Mouse (Mus musculus) embryonic facial prominence, embryonic 12.5 days (tissue): ENCODE data around the gene 4933412E24Rik. TPM values are rescaled to one million over a fixed set of nuclear protein-coding genes. Genes with fewer than 3 reads are reported as not detected.

Experiments
- ATAC-seq: fragments of 200-750 bp; cut with Nextera tagmentation; 2 replicates; pipeline ENCODE4 v1.8.0; 2017; ENCODE audit not compliant: insufficient number of reproducible peaks, insufficient read depth, low FRiP score, low TSS enrichment
- H3K27ac ChIP-seq: fragments of 300-500 bp; sonication (generic); 2 replicates; pipeline ENCODE4 v1.5.1; 2016; ENCODE audit warnings: mild to moderate bottlenecking
- H3K27me3 ChIP-seq: fragments of 300-500 bp; sonication (generic); 2 replicates; pipeline ENCODE4 v1.6.1; 2016; ENCODE audit warnings: mild to moderate bottlenecking, moderate library complexity
- H3K36me3 ChIP-seq: fragments of 300-500 bp; sonication (generic); 2 replicates; pipeline ENCODE4 v1.6.1; 2016; ENCODE audit warnings: mild to moderate bottlenecking
- H3K4me1 ChIP-seq: fragments of 300-500 bp; sonication (generic); 2 replicates; pipeline ENCODE4 v1.6.1; 2016
- H3K4me2 ChIP-seq: fragments of 300-500 bp; sonication (generic); replicated peaks from 2 replicates; pipeline ENCODE4 v1.6.1; 2016; ENCODE audit warnings: mild to moderate bottlenecking, moderate library complexity
- H3K4me3 ChIP-seq: fragments of 300-500 bp; sonication (generic); 2 replicates; pipeline ENCODE4 v1.5.1; 2016; ENCODE audit warnings: mild to moderate bottlenecking
- H3K9ac ChIP-seq: fragments of 300-500 bp; sonication (generic); 2 replicates; pipeline ENCODE4 v1.6.1; 2016; ENCODE audit warnings: mild to moderate bottlenecking, moderate library complexity
- H3K9me3 ChIP-seq: fragments of 300-500 bp; sonication (generic); 2 replicates; pipeline ENCODE4 v1.6.1; 2016; ENCODE audit warnings: mild to moderate bottlenecking, moderate library complexity
- WGBS: fragments of 180-500 bp; shearing (Covaris S2); methylation state at CpG from one replicate; pipeline ENCODE4 v1.1.7; 2016; 5-methylcytosine and 5-hydroxymethylcytosine counted together
- polyA plus RNA-seq: library from polyadenylated mRNA; unstranded; fragments of >200 nt; fragmentation: Nextera tagmentation; extraction: Ambion mirVana; gene quantifications from 2 replicates; pipeline ENCODE4 v1.2.1, GENCODE M21; 2016

The 4933412E24Rik gene
- polyA plus RNA-seq, result not detected in 2 replicates

- H3K36me3 ChIP-seq, result no peaks in the 10 kb centered on the region
- no peak within 1 kb of the TSS for H3K4me3 ChIP-seq
- no peaks in the 10 kb centered on the region for H3K27me3 ChIP-seq
- H3K9me3 ChIP-seq, result no peaks in the 10 kb centered on the region
- ATAC-seq, result no peak
- no peak within 1 kb of the TSS for H3K27ac ChIP-seq
- H3K9ac ChIP-seq, result no peak within 1 kb of the TSS
- H3K4me1 ChIP-seq, result no peaks in the 10 kb centered on the region
- no peak within 1 kb of the TSS for H3K4me2 ChIP-seq
- WGBS, result 88% methylated on average over 7 of the region's 7 CpGs
These were observed at the start of gene 4933412E24Rik for GRCm38 (mm10) chr15:60016513-60016912. Gene 4933412E24Rik, minus strand, starts transcription at chr15:60016613.

- no peak overlapping the region for H3K27ac ChIP-seq
- WGBS, result 44% methylated on average over 3 of the region's 3 CpGs
- ATAC-seq, result no peak
These were observed 14.3 kb upstream of the 4933412E24Rik start for GRCm38 (mm10) chr15:60030728-60031127.

GRCm38 (mm10) chr15:60021256-60021655 lies 4.8 kb upstream of the 4933412E24Rik start:
- 49% methylated on average over 3 of the region's 3 CpGs for WGBS
- no peak for ATAC-seq
- H3K4me3 ChIP-seq, result no peak overlapping the region
- no peak overlapping the region for H3K9ac ChIP-seq
- no peak overlapping the region for H3K27ac ChIP-seq
- no peaks in the 10 kb centered on the region for H3K36me3 ChIP-seq
- H3K4me1 ChIP-seq, result no peaks in the 10 kb centered on the region
- H3K27me3 ChIP-seq, result no peaks in the 10 kb centered on the region
- no peaks in the 10 kb centered on the region for H3K9me3 ChIP-seq
- no peak overlapping the region for H3K4me2 ChIP-seq

More at GRCm38 (mm10) chr15:60030728-60031127, 14.3 kb upstream of the 4933412E24Rik start:
- no peak overlapping the region for H3K4me3 ChIP-seq
- H3K4me2 ChIP-seq, result no peak overlapping the region
- H3K36me3 ChIP-seq, result no peaks in the 10 kb centered on the region
- no peaks in the 10 kb centered on the region for H3K4me1 ChIP-seq
- no peak overlapping the region for H3K9ac ChIP-seq
- H3K27me3 ChIP-seq, result no peaks in the 10 kb centered on the region
- no peaks in the 10 kb centered on the region for H3K9me3 ChIP-seq

GRCm38 (mm10) chr15:60010199-60010598 lies 6.2 kb downstream of the 4933412E24Rik start:
- no peak for ATAC-seq
- Histone ChIP-seq H3K4me3 (no peak overlapping the region), H3K4me1 (no peaks in the 10 kb centered on the region), H3K27ac (no peak overlapping the region), H3K36me3 (no peaks in the 10 kb centered on the region), H3K4me2 (no peak overlapping the region), H3K9ac (no peak overlapping the region), H3K9me3 (no peaks in the 10 kb centered on the region), H3K27me3 (no peaks in the 10 kb centered on the region)
- 90% methylated on average over 4 of the region's 4 CpGs for WGBS

- ATAC-seq, result no peak
- no peak overlapping the region for H3K27ac ChIP-seq
- no peaks in the 10 kb centered on the region for H3K27me3 ChIP-seq
- 79% methylated on average over 3 of the region's 3 CpGs for WGBS
- H3K4me2 ChIP-seq, result no peak overlapping the region
- H3K4me1 ChIP-seq, result no peaks in the 10 kb centered on the region
- H3K9me3 ChIP-seq, result no peaks in the 10 kb centered on the region
- no peak overlapping the region for H3K9ac ChIP-seq
- H3K36me3 ChIP-seq, result no peaks in the 10 kb centered on the region
- no peak overlapping the region for H3K4me3 ChIP-seq
These were observed 6.8 kb downstream of the 4933412E24Rik start for GRCm38 (mm10) chr15:60009610-60010009.

GRCm38 (mm10) chr15:59983777-59984176 lies 32.6 kb downstream of the 4933412E24Rik start:
- H3K36me3 ChIP-seq, result no peaks in the 10 kb centered on the region
- no peak overlapping the region for H3K4me3 ChIP-seq
- 23% methylated on average over 4 of the region's 4 CpGs for WGBS

GRCm38 (mm10) chr15:59975310-59975709 lies 41.1 kb downstream of the 4933412E24Rik start:
- Histone ChIP-seq H3K27ac (no peak overlapping the region), H3K4me1 (0 out of 2 replicates have a peak, but pooled peaks cover 5% of the 10 kb centered on the region), H3K9ac (no peak overlapping the region), H3K4me2 (no peak overlapping the region), H3K27me3 (no peaks in the 10 kb centered on the region), H3K4me3 (no peak overlapping the region), H3K36me3 (no peaks in the 10 kb centered on the region), H3K9me3 (no peaks in the 10 kb centered on the region)
- ATAC-seq, result no peak
- WGBS, result 15% methylated on average over 3 of the region's 3 CpGs

More at GRCm38 (mm10) chr15:59983777-59984176, 32.6 kb downstream of the 4933412E24Rik start:
- Histone ChIP-seq H3K27me3 (no peaks in the 10 kb centered on the region), H3K9me3 (no peaks in the 10 kb centered on the region), H3K4me2 (no peak overlapping the region), H3K9ac (no peak overlapping the region), H3K27ac (no peak overlapping the region), H3K4me1 (no peaks in the 10 kb centered on the region; the same call in 1 of the 2 replicates)
- 0 out of 2 replicates have a peak, but pooled peaks have one; percentile 60 for ATAC-seq

GRCm38 (mm10) chr15:59974584-59974983 lies 41.8 kb downstream of the 4933412E24Rik start:
- no peaks in the 10 kb centered on the region for H3K36me3 ChIP-seq
- no peak overlapping the region for H3K4me3 ChIP-seq
- H3K27ac ChIP-seq, result 0 out of 2 replicates have a peak overlapping the region, but pooled peaks have one; percentile 36
- 28% methylated on average over 5 of the region's 5 CpGs for WGBS
- no peak overlapping the region for H3K9ac ChIP-seq
- no peaks in the 10 kb centered on the region for H3K27me3 ChIP-seq
- H3K4me2 ChIP-seq, result no peak overlapping the region
- H3K4me1 ChIP-seq, result 0 out of 2 replicates have a peak, but pooled peaks cover 5% of the 10 kb centered on the region
- no peaks in the 10 kb centered on the region for H3K9me3 ChIP-seq
- 0 out of 2 replicates have a peak, but pooled peaks have one; percentile 22 for ATAC-seq

GRCm38 (mm10) chr15:59973651-59974519 lies 42.5 kb downstream of the 4933412E24Rik start:
- no peak overlapping the region for H3K27ac ChIP-seq
- WGBS, result 56% methylated on average over 7 of the region's 7 CpGs
- no peaks in the 10 kb centered on the region for H3K36me3 ChIP-seq
- 0 out of 2 replicates have a peak, but pooled peaks cover 5% of the 10 kb centered on the region for H3K4me1 ChIP-seq
- H3K9ac ChIP-seq, result no peak overlapping the region
- H3K4me2 ChIP-seq, result no peak overlapping the region
- no peak overlapping the region for H3K4me3 ChIP-seq
- no peaks in the 10 kb centered on the region for H3K9me3 ChIP-seq
- no peak for ATAC-seq
- H3K27me3 ChIP-seq, result no peaks in the 10 kb centered on the region
